Mouse (Mus musculus): ENCODE results near the gene Bves.

DNA sequence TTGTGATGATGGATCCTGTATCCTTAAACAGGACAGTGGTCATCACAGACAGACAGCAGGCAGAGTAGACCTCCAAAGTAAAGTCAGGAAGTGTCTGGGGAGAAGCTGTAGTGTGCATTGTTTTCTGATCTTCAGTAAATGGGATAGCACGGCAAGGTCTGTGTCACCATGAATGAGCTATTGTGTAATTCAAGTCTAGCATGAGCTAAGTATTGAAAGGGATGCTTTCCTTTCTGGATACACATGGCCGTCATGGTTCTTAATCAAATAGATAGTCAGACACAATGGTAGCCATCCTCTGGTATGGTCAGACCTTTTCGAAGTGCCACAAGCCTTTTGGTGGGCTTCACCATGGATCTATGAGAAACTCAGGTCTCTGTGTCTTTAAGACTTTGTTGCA is 15.3 kb upstream of the Bves start:
- TF ChIP-seq CTCF (IDR thresholded peaks at IDR 0.05; ENCODE audit: control insufficient read depth, insufficient read depth, insufficient read length) (no peak), MAX (IDR thresholded peaks at IDR 0.05) (no peak), USF1 (IDR thresholded peaks at IDR 0.05; ENCODE audit: low read depth) (no peak), MYOG (IDR thresholded peaks at IDR 0.05; ENCODE audit: control insufficient read depth, extremely low read depth, insufficient read length) (no peak)
